Mouse (Mus musculus): Measurements from ENCODE around the gene Snx14. TPM values are rescaled to one million over a fixed set of nuclear protein-coding genes. Genes with fewer than 3 reads are reported as not detected.
A peak's percentile ranks its signal among the peaks of the same experiment; 100 is the strongest.
"Not testable (repeated sequence)": the region's sequence is repeated elsewhere in the genome, so short reads cannot be mapped to it uniquely, and the experiment has no call there.

The Snx14 gene
- total and polyA plus RNA-seq, 3 experiments = 9.2 to 22.8 (median 21.0) TPM

GRCm38 (mm10) chr9:88481061-88481790 is 42.5 kb upstream of the Snx14 start:
- peak overlapping the region; percentile 99 for H3K27ac ChIP-seq
- no peak for TF ChIP-seq POLR2A (IDR thresholded peaks at IDR 0.05; ENCODE audit: insufficient read depth, low read depth, low read length)
- no peak for TF ChIP-seq EP300 (IDR thresholded peaks at IDR 0.05; ENCODE audit: insufficient read depth, low read depth, low read length)
- no peak for TF ChIP-seq CTCF (IDR thresholded peaks at IDR 0.05)
- intact Hi-C loops (cut with DNase I) = loop anchor here (2.0 kb wide), 2 partner anchors 42 to 66 kb away; partner anchors contain the start of gene Snx14
- H3K36me3 ChIP-seq (ENCODE audit: control insufficient read depth, insufficient read depth, low read length) = peaks cover 17% of the 10 kb centered on the region
- no peaks in the 10 kb centered on the region for H3K79me2 ChIP-seq (replicated peaks; ENCODE audit: control insufficient read depth, insufficient read depth, low read length)
- H3K27me3 ChIP-seq (ENCODE audit: control insufficient read depth, insufficient read depth, low read length) = no peaks in the 10 kb centered on the region
- H3K4me1 ChIP-seq (ENCODE audit: control insufficient read depth, insufficient read depth, low read length) = peaks cover 1% of the 10 kb centered on the region
- peak overlapping the region; percentile 80 for H3K4me3 ChIP-seq
- peak; percentile 56 to 67 for DNase-seq
- H3K9ac ChIP-seq (ENCODE audit: low read depth, low read length) = peak overlapping the region; percentile 89
- WGBS = under 1% methylated on average over 73 of the region's 78 CpGs

GRCm38 (mm10) chr9:88480120-88480519 is 41.4 kb upstream of the Snx14 start:
- TF ChIP-seq CTCF (IDR thresholded peaks at IDR 0.05) = no peak
- no peak for TF ChIP-seq EP300 (IDR thresholded peaks at IDR 0.05; ENCODE audit: insufficient read depth, low read depth, low read length)
- TF ChIP-seq POLR2A (IDR thresholded peaks at IDR 0.05; ENCODE audit: insufficient read depth, low read depth, low read length) = no peak
- no peaks in the 10 kb centered on the region for H3K79me2 ChIP-seq (replicated peaks; ENCODE audit: control insufficient read depth, insufficient read depth, low read length)
- H3K27me3 ChIP-seq (ENCODE audit: control insufficient read depth, insufficient read depth, low read length) = no peaks in the 10 kb centered on the region
- DNase-seq = no peak
- no peak overlapping the region; the same call in 1 of the 2 replicates for H3K9ac ChIP-seq (ENCODE audit: low read depth, low read length)
- peak overlapping the region; percentile 80; the same call in 1 of the 2 replicates for H3K4me3 ChIP-seq
- peaks cover 1% of the 10 kb centered on the region for H3K4me1 ChIP-seq (ENCODE audit: control insufficient read depth, insufficient read depth, low read length)
- peaks cover 19% of the 10 kb centered on the region for H3K36me3 ChIP-seq (ENCODE audit: control insufficient read depth, insufficient read depth, low read length)
- WGBS = 0% methylated on average over 1 of the region's 1 CpGs
- no peak overlapping the region for H3K27ac ChIP-seq
- intact Hi-C loops (cut with DNase I) = loop anchor here (2.0 kb wide), 2 partner anchors 41 to 67 kb away; partner anchors contain the start of gene Snx14

GRCm38 (mm10) chr9:88476138-88476537 is 37.4 kb upstream of the Snx14 start:
- Histone ChIP-seq H3K27me3 (ENCODE audit: control insufficient read depth, insufficient read depth, low read length) (no peaks in the 10 kb centered on the region), H3K4me3 (no peak overlapping the region), H3K36me3 (ENCODE audit: control insufficient read depth, insufficient read depth, low read length) (peaks cover 32% of the 10 kb centered on the region), H3K4me1 (ENCODE audit: control insufficient read depth, insufficient read depth, low read length) (peaks cover 1% of the 10 kb centered on the region), H3K27ac (no peak overlapping the region), H3K79me2 (replicated peaks; ENCODE audit: control insufficient read depth, insufficient read depth, low read length) (no peaks in the 10 kb centered on the region; the same call in 1 of the 2 replicates), H3K9ac (ENCODE audit: low read depth, low read length) (no peak overlapping the region)
- intact Hi-C loops (cut with DNase I) = no loop called here
- DNase-seq = no peak
- TF ChIP-seq EP300 (IDR thresholded peaks at IDR 0.05; ENCODE audit: insufficient read depth, low read depth, low read length) (no peak), CTCF (IDR thresholded peaks at IDR 0.05) (peak; percentile 59)
- WGBS = 37% methylated on average over 1 of the region's 1 CpGs

- H3K27me3 ChIP-seq (ENCODE audit: control insufficient read depth, insufficient read depth, low read length); H3K9ac ChIP-seq (ENCODE audit: low read depth, low read length); H3K27ac ChIP-seq; DNase-seq; H3K4me3 ChIP-seq; H3K4me1 ChIP-seq (ENCODE audit: control insufficient read depth, insufficient read depth, low read length); intact Hi-C loops (cut with DNase I); H3K79me2 ChIP-seq (replicated peaks; ENCODE audit: control insufficient read depth, insufficient read depth, low read length): not testable (repeated sequence)
- WGBS = 87% methylated on average over 3 of the region's 4 CpGs
- H3K36me3 ChIP-seq (ENCODE audit: control insufficient read depth, insufficient read depth, low read length) = peaks cover 10% of the 10 kb centered on the region
Observed at GRCm38 (mm10) chr9:88461017-88461416, 22.3 kb upstream of the Snx14 start.

GRCm38 (mm10) chr9:88439991-88440390 is 1.2 kb upstream of the Snx14 start:
- WGBS = 29% methylated on average over 5 of the region's 5 CpGs
- Histone ChIP-seq H3K27ac (no peak overlapping the region), H3K4me3 (no peak overlapping the region), H3K79me2 (replicated peaks; ENCODE audit: control insufficient read depth, insufficient read depth, low read length) (peaks cover 3% of the 10 kb centered on the region), H3K4me1 (ENCODE audit: control insufficient read depth, insufficient read depth, low read length) (peaks cover 1% of the 10 kb centered on the region; the same call in 1 of the 2 replicates), H3K36me3 (ENCODE audit: control insufficient read depth, insufficient read depth, low read length) (0 out of 2 replicates have a peak, but pooled peaks cover 1% of the 10 kb centered on the region), H3K9ac (ENCODE audit: low read depth, low read length) (no peak overlapping the region), H3K27me3 (ENCODE audit: control insufficient read depth, insufficient read depth, low read length) (no peaks in the 10 kb centered on the region)
- TF ChIP-seq EP300 (IDR thresholded peaks at IDR 0.05; ENCODE audit: insufficient read depth, low read depth, low read length) (no peak), CTCF (IDR thresholded peaks at IDR 0.05) (no peak)
- intact Hi-C loops (cut with DNase I) = loop anchor here (2.0 kb wide), 3 partner anchors 41 to 109 kb away; partner anchors contain the start of gene Zfp949
- DNase-seq = no peak

- intact Hi-C loops (cut with DNase I) = loop anchor here (2.0 kb wide), 3 partner anchors 42 to 110 kb away; partner anchors contain the start of gene Zfp949
- under 1% methylated on average over 17 of the region's 17 CpGs for WGBS
- peak overlapping the region; percentile 87 for H3K4me3 ChIP-seq
- no peaks in the 10 kb centered on the region for H3K27me3 ChIP-seq (ENCODE audit: control insufficient read depth, insufficient read depth, low read length)
- peak overlapping the region; percentile 83 for H3K27ac ChIP-seq
- H3K9ac ChIP-seq (ENCODE audit: low read depth, low read length) = peak overlapping the region; percentile 95
- 0 out of 2 replicates have a peak, but pooled peaks cover 1% of the 10 kb centered on the region for H3K36me3 ChIP-seq (ENCODE audit: control insufficient read depth, insufficient read depth, low read length)
- H3K79me2 ChIP-seq (replicated peaks; ENCODE audit: control insufficient read depth, insufficient read depth, low read length) = peaks cover 3% of the 10 kb centered on the region
- TF ChIP-seq CTCF (IDR thresholded peaks at IDR 0.05) = no peak
- TF ChIP-seq EP300 (IDR thresholded peaks at IDR 0.05; ENCODE audit: insufficient read depth, low read depth, low read length) = peak; percentile 6; the same call in 1 of the 2 replicates
- DNase-seq = no peak
- H3K4me1 ChIP-seq (ENCODE audit: control insufficient read depth, insufficient read depth, low read length) = peaks cover 1% of the 10 kb centered on the region; the same call in 1 of the 2 replicates
Observed at GRCm38 (mm10) chr9:88439238-88439600, 461 bp upstream of the Snx14 start.

Data from heart, adult 2 months (tissue).